Mouse (Mus musculus): ENCODE data around the gene Slc22a19. TPM values are rescaled to one million over a fixed set of nuclear protein-coding genes. Genes with fewer than 3 reads are reported as not detected.
"Not testable (repeated sequence)": the region's sequence is repeated elsewhere in the genome, so short reads cannot be mapped to it uniquely, and the experiment has no call there.

The Slc22a19 gene
- polyA plus RNA-seq (2014; fragmentation: Nextera tagmentation; extraction: Ambion mirVana), result 0.21 TPM in 1 of 2 replicates, not detected in the other

- H3K4me1 ChIP-seq (ENCODE audit: insufficient read depth), result no peaks in the 10 kb centered on the region
- no peaks in the 10 kb centered on the region for H3K27me3 ChIP-seq (ENCODE audit: insufficient read depth, low read length)
- TF ChIP-seq CTCF (IDR thresholded peaks at IDR 0.05; ENCODE audit: low read depth), result no peak
- no peak within 1 kb of the TSS for H3K9ac ChIP-seq
- no peak within 1 kb of the TSS for H3K4me2 ChIP-seq
- no peaks in the 10 kb centered on the region for H3K9me3 ChIP-seq (ENCODE audit: low read depth, low read length)
- H3K36me3 ChIP-seq (ENCODE audit: insufficient read depth), result no peaks in the 10 kb centered on the region
- DNase-seq (no peak), ATAC-seq (ENCODE audit: insufficient read depth) (no peak)
- no peak within 1 kb of the TSS for H3K4me3 ChIP-seq (ENCODE audit: low read depth, low read length)
- no peak within 1 kb of the TSS for H3K27ac ChIP-seq (ENCODE audit: low read depth)
Measured at GRCm38 (mm10) chr19:7711148-7711547, at the start of gene Slc22a19. Gene Slc22a19, minus strand, starts transcription at chr19:7711310.

DNA sequence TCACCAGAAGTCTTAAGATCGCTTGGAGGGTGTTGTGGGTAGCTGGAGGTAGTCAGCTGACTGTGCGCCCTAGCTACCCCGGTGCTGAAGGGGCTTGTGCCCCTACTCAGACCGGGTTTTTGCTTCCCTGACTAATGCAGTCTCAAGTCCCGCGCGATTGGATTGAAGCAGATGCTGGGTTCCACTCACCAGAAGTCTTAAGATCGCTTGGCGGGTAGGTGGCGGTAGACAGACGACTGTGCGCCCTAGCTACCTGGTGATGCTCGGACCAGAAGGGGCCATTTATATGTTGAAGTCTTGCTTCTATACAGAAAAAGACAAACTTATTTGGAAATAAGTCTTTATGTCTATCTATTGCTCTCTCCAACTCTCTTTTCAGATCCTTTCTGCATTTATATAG, 42.3 kb upstream of the Slc22a19 start:
- not testable (repeated sequence) for DNase-seq; H3K9ac ChIP-seq; H3K36me3 ChIP-seq (ENCODE audit: insufficient read depth); H3K27me3 ChIP-seq (ENCODE audit: insufficient read depth, low read length); H3K4me1 ChIP-seq (ENCODE audit: insufficient read depth); H3K4me3 ChIP-seq (ENCODE audit: low read depth, low read length); H3K27ac ChIP-seq (ENCODE audit: low read depth); ATAC-seq (ENCODE audit: insufficient read depth); H3K4me2 ChIP-seq; H3K9me3 ChIP-seq (ENCODE audit: low read depth, low read length)
- 65% methylated on average over 13 of the region's 13 CpGs for WGBS

GRCm38 (mm10) chr19:7729543-7729942, 18.4 kb upstream of the Slc22a19 start:
- Histone ChIP-seq H3K27me3 (ENCODE audit: insufficient read depth, low read length) (no peaks in the 10 kb centered on the region), H3K4me2 (no peak overlapping the region), H3K9me3 (ENCODE audit: low read depth, low read length) (no peaks in the 10 kb centered on the region), H3K36me3 (ENCODE audit: insufficient read depth) (no peaks in the 10 kb centered on the region), H3K27ac (ENCODE audit: low read depth) (no peak overlapping the region), H3K4me1 (ENCODE audit: insufficient read depth) (no peaks in the 10 kb centered on the region), H3K9ac (no peak overlapping the region), H3K4me3 (ENCODE audit: low read depth, low read length) (no peak overlapping the region)
- WGBS, result 28% methylated on average over 1 of the region's 1 CpGs
- DNase-seq, result peak; percentile 5
- ATAC-seq (ENCODE audit: insufficient read depth), result no peak
- peak; percentile 5; the same call in 1 of the 2 replicates for TF ChIP-seq CTCF (IDR thresholded peaks at IDR 0.05; ENCODE audit: low read depth)

GRCm38 (mm10) chr19:7693104-7693503, 18.0 kb downstream of the Slc22a19 start:
- not testable (repeated sequence) for H3K4me1 ChIP-seq (ENCODE audit: insufficient read depth); H3K36me3 ChIP-seq (ENCODE audit: insufficient read depth); H3K4me2 ChIP-seq; H3K9me3 ChIP-seq (ENCODE audit: low read depth, low read length); H3K4me3 ChIP-seq (ENCODE audit: low read depth, low read length); H3K27me3 ChIP-seq (ENCODE audit: insufficient read depth, low read length); H3K9ac ChIP-seq; DNase-seq; H3K27ac ChIP-seq (ENCODE audit: low read depth)
- ATAC-seq (ENCODE audit: insufficient read depth), result peak; percentile 35; the same call in 1 of the 2 replicates
- 44% methylated on average over 3 of the region's 3 CpGs for WGBS

- DNase-seq (peak; percentile 20), ATAC-seq (ENCODE audit: insufficient read depth) (no peak)
- Histone ChIP-seq H3K27ac (ENCODE audit: low read depth) (no peak overlapping the region), H3K27me3 (ENCODE audit: insufficient read depth, low read length) (no peaks in the 10 kb centered on the region), H3K36me3 (ENCODE audit: insufficient read depth) (no peaks in the 10 kb centered on the region), H3K4me2 (no peak overlapping the region), H3K9me3 (ENCODE audit: low read depth, low read length) (no peaks in the 10 kb centered on the region), H3K9ac (no peak overlapping the region), H3K4me3 (ENCODE audit: low read depth, low read length) (no peak overlapping the region), H3K4me1 (ENCODE audit: insufficient read depth) (no peaks in the 10 kb centered on the region)
- 64% methylated on average over 2 of the region's 2 CpGs for WGBS
- no peak for TF ChIP-seq CTCF (IDR thresholded peaks at IDR 0.05; ENCODE audit: low read depth)
Measured at GRCm38 (mm10) chr19:7691259-7691658, 19.9 kb downstream of the Slc22a19 start.

- no peak for ATAC-seq (ENCODE audit: insufficient read depth)
- H3K4me2 ChIP-seq, result no peak overlapping the region
- H3K27ac ChIP-seq (ENCODE audit: low read depth), result no peak overlapping the region
Measured at GRCm38 (mm10) chr19:7687988-7688387, 23.1 kb downstream of the Slc22a19 start.

GRCm38 (mm10) chr19:7672033-7672432, 39.1 kb downstream of the Slc22a19 start:
- no peak overlapping the region for H3K27ac ChIP-seq (ENCODE audit: low read depth)
- H3K9ac ChIP-seq, result no peak overlapping the region
- H3K4me3 ChIP-seq (ENCODE audit: low read depth, low read length), result no peak overlapping the region
- no peak overlapping the region for H3K4me2 ChIP-seq
- DNase-seq (peak; percentile 41), ATAC-seq (ENCODE audit: insufficient read depth) (no peak)
- no peak for TF ChIP-seq CTCF (IDR thresholded peaks at IDR 0.05; ENCODE audit: low read depth)
- no peaks in the 10 kb centered on the region for H3K36me3 ChIP-seq (ENCODE audit: insufficient read depth)
- no peaks in the 10 kb centered on the region for H3K4me1 ChIP-seq (ENCODE audit: insufficient read depth)
- no peaks in the 10 kb centered on the region for H3K27me3 ChIP-seq (ENCODE audit: insufficient read depth, low read length)
- WGBS, result 22% methylated on average over 1 of the region's 1 CpGs
- H3K9me3 ChIP-seq (ENCODE audit: low read depth, low read length), result no peaks in the 10 kb centered on the region

More at GRCm38 (mm10) chr19:7687988-7688387, 23.1 kb downstream of the Slc22a19 start:
- Histone ChIP-seq H3K4me3 (ENCODE audit: low read depth, low read length) (no peak overlapping the region), H3K9ac (no peak overlapping the region), H3K4me1 (ENCODE audit: insufficient read depth) (no peaks in the 10 kb centered on the region), H3K36me3 (ENCODE audit: insufficient read depth) (no peaks in the 10 kb centered on the region), H3K9me3 (ENCODE audit: low read depth, low read length) (no peaks in the 10 kb centered on the region), H3K27me3 (ENCODE audit: insufficient read depth, low read length) (no peaks in the 10 kb centered on the region)
- 83% methylated on average over 1 of the region's 1 CpGs for WGBS
- no peak for DNase-seq
- TF ChIP-seq CTCF (IDR thresholded peaks at IDR 0.05; ENCODE audit: low read depth), result no peak
